Mouse (Mus musculus): ENCODE measurements around the gene 4930562C15Rik. TPM values are rescaled to one million over a fixed set of nuclear protein-coding genes. Genes with fewer than 3 reads are reported as not detected.

4930562C15Rik gene
- polyA plus RNA-seq, 1 experiment from 2014 or later: 0.22 TPM

DNA sequence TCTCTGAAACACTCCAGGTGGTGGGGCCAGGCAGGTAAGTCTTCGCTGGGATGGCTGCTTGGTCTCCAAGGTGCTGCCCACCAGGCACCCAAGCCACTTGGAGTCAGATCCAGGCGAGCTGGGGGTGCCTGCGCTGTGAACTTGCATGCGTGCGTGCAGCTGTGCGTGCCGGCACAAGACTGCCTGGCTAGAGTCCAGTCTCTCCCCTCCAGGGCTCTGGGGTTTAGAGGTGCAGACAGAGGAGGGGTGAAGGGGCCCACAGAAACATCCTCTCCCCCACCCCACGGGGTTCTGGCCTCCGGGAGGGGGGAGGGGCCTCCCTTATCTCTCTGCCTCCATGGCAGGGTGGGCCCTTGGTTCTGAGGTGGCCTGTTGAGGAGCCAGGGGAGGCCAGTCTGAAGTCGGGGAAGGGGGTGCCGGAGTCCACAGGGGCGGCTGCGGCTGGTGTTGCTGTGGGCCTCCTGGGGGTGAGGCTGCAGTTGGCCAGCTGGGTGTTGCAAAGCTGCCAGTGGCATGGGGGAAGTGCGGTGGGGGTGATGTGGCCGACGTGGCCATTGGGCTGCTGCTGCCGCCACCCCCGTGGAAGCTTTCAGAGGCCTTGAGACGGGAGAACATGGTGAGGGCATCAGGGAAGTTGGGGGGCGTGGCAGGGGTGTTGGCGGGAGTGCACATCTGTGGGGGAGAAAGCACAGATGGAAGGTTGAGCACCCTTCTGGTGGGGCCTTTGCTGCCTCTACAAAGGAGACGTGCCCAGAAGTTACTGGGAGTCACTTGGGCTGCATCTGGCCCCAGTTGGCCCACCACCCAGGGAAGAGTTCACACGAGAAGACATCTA, 40.2 kb downstream of the 4930562C15Rik start:
- no peak overlapping the region for H3K4me3 ChIP-seq (ENCODE audit: low read length)
- no peaks in the 10 kb centered on the region for H3K9me3 ChIP-seq (ENCODE audit: control insufficient read depth, low read length)
- peaks cover 17% of the 10 kb centered on the region for H3K36me3 ChIP-seq (ENCODE audit: control insufficient read depth, insufficient read depth, low read length)
- no peak overlapping the region for H3K4me2 ChIP-seq (ENCODE audit: low read depth, low read length)
- ATAC-seq: no peak
- 0 out of 2 replicates have a peak overlapping the region, but pooled peaks have one; percentile 6 for H3K9ac ChIP-seq (ENCODE audit: low read depth, low read length)
- H3K27ac ChIP-seq (ENCODE audit: low read length): no peak overlapping the region
- 77% methylated on average over 23 of the region's 23 CpGs for WGBS
- no peaks in the 10 kb centered on the region for H3K27me3 ChIP-seq (replicated peaks; ENCODE audit: control insufficient read depth, insufficient read depth, low read length)
- H3K4me1 ChIP-seq (ENCODE audit: control insufficient read depth, insufficient read depth, low read length): peaks cover 30% of the 10 kb centered on the region

GRCm38 (mm10) chr16:4876033-4876680, 40.9 kb downstream of the 4930562C15Rik start:
- ATAC-seq: no peak
- H3K9me3 ChIP-seq (ENCODE audit: control insufficient read depth, low read length): no peaks in the 10 kb centered on the region
- no peaks in the 10 kb centered on the region for H3K27me3 ChIP-seq (replicated peaks; ENCODE audit: control insufficient read depth, insufficient read depth, low read length)
- 75% methylated on average over 8 of the region's 8 CpGs for WGBS
- no peak overlapping the region for H3K27ac ChIP-seq (ENCODE audit: low read length)
- no peak overlapping the region for H3K4me3 ChIP-seq (ENCODE audit: low read length)
- peaks cover 17% of the 10 kb centered on the region for H3K36me3 ChIP-seq (ENCODE audit: control insufficient read depth, insufficient read depth, low read length)
- peak overlapping the region; percentile 6; the same call in 1 of the 2 replicates for H3K9ac ChIP-seq (ENCODE audit: low read depth, low read length)
- H3K4me2 ChIP-seq (ENCODE audit: low read depth, low read length): no peak overlapping the region
- peaks cover 30% of the 10 kb centered on the region for H3K4me1 ChIP-seq (ENCODE audit: control insufficient read depth, insufficient read depth, low read length)

DNA sequence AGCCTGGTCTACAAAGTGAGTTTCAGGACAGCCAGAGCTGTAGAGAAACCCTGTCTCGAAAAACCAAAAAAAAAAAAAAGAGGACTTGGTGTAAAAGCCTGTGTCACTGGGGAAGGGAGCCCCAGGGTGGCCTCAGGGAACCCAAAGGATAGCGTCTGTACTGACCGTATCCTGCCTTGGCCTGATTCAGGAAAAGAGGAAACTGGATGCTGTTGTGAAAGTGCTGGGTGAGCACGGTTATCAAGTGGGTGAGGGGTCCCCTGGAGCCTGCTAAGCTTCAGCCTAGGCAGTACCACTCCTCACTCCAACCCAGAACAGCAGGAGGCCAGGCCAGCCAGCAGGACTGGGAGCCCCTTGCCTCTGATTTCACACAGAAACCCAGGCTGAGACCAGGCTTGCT, 42.0 kb downstream of the 4930562C15Rik start:
- H3K4me3 ChIP-seq (ENCODE audit: low read length): no peak overlapping the region
- peak overlapping the region; percentile 88 for H3K4me2 ChIP-seq (ENCODE audit: low read depth, low read length)
- no peaks in the 10 kb centered on the region for H3K9me3 ChIP-seq (ENCODE audit: control insufficient read depth, low read length)
- H3K36me3 ChIP-seq (ENCODE audit: control insufficient read depth, insufficient read depth, low read length): peaks cover 17% of the 10 kb centered on the region
- H3K27ac ChIP-seq (ENCODE audit: low read length): no peak overlapping the region
- peaks cover 40% of the 10 kb centered on the region for H3K4me1 ChIP-seq (ENCODE audit: control insufficient read depth, insufficient read depth, low read length)
- H3K27me3 ChIP-seq (replicated peaks; ENCODE audit: control insufficient read depth, insufficient read depth, low read length): no peaks in the 10 kb centered on the region
- H3K9ac ChIP-seq (ENCODE audit: low read depth, low read length): peak overlapping the region; percentile 89
- WGBS: 77% methylated on average over 4 of the region's 4 CpGs
- no peak for ATAC-seq

DNA sequence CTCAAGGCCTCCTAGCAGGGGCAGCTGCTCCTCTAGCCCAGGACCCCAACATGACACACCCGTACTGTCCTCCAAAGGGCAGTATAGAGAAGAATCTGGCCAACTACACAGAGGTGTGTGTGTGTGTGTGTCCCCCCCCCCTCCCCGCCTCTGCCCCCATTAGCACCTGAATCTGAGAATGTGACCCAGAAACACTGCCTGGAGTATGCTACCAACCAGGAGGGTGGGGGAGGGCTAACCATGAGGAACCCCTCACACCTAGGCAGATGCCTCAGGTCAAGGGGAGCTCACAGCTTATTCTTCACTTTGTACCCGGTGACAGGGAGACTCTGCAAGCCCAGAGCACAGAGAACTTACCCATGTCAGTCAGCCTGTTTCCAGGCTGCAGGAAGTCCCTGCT, 42.5 kb downstream of the 4930562C15Rik start:
- WGBS: 63% methylated on average over 3 of the region's 3 CpGs
- H3K9me3 ChIP-seq (ENCODE audit: control insufficient read depth, low read length): no peaks in the 10 kb centered on the region
- no peak for ATAC-seq
- H3K4me2 ChIP-seq (ENCODE audit: low read depth, low read length): peak overlapping the region; percentile 88
- H3K27ac ChIP-seq (ENCODE audit: low read length): peak overlapping the region; percentile 100
- no peaks in the 10 kb centered on the region for H3K27me3 ChIP-seq (replicated peaks; ENCODE audit: control insufficient read depth, insufficient read depth, low read length)
- H3K4me1 ChIP-seq (ENCODE audit: control insufficient read depth, insufficient read depth, low read length): peaks cover 43% of the 10 kb centered on the region
- H3K9ac ChIP-seq (ENCODE audit: low read depth, low read length): peak overlapping the region; percentile 89
- peaks cover 17% of the 10 kb centered on the region for H3K36me3 ChIP-seq (ENCODE audit: control insufficient read depth, insufficient read depth, low read length)
- peak overlapping the region; percentile 79 for H3K4me3 ChIP-seq (ENCODE audit: low read length)

GRCm38 (mm10) chr16:4878192-4878885, 43.1 kb downstream of the 4930562C15Rik start:
- H3K9me3 ChIP-seq (ENCODE audit: control insufficient read depth, low read length): no peaks in the 10 kb centered on the region
- peak overlapping the region; percentile 88 for H3K4me2 ChIP-seq (ENCODE audit: low read depth, low read length)
- peaks cover 17% of the 10 kb centered on the region for H3K36me3 ChIP-seq (ENCODE audit: control insufficient read depth, insufficient read depth, low read length)
- peak overlapping the region; percentile 79 for H3K4me3 ChIP-seq (ENCODE audit: low read length)
- peak overlapping the region; percentile 100 for H3K27ac ChIP-seq (ENCODE audit: low read length)
- H3K27me3 ChIP-seq (replicated peaks; ENCODE audit: control insufficient read depth, insufficient read depth, low read length): no peaks in the 10 kb centered on the region
- H3K9ac ChIP-seq (ENCODE audit: low read depth, low read length): peak overlapping the region; percentile 89
- WGBS: 11% methylated on average over 5 of the region's 5 CpGs
- peak; percentile 63 for ATAC-seq
- H3K4me1 ChIP-seq (ENCODE audit: control insufficient read depth, insufficient read depth, low read length): peaks cover 43% of the 10 kb centered on the region

DNA sequence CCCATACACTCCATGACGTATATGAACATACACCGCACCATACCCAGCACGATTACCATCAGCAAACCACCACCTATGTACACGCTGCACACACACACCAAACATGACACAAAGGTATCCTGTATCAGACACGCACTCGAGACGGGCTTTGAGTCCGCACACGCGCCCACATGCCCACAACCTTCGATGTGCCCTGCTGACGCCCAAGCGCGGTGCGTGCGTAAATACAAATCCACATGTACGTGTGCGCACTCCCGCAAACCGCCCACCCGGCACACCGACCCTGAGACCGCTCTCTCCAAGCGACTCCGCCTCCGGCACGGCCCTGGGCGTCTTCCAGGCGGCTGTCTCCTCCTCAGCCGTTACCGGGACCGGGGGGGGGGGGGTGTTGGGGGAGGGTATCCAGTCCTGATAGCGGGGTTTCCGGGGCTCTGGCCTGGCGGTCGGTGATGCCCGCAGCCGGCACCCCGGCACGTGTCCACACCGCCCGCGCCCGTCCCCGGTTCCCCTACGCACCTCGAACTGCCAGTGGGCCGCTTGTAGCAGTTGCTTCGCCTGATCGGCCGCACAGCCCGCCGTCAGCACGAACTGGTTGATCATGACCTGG, 44.0 kb downstream of the 4930562C15Rik start:
- Histone ChIP-seq H3K27me3 (replicated peaks; ENCODE audit: control insufficient read depth, insufficient read depth, low read length) (no peaks in the 10 kb centered on the region), H3K4me2 (ENCODE audit: low read depth, low read length) (peak overlapping the region; percentile 88), H3K9me3 (ENCODE audit: control insufficient read depth, low read length) (no peaks in the 10 kb centered on the region), H3K4me1 (ENCODE audit: control insufficient read depth, insufficient read depth, low read length) (peaks cover 43% of the 10 kb centered on the region), H3K36me3 (ENCODE audit: control insufficient read depth, insufficient read depth, low read length) (peaks cover 12% of the 10 kb centered on the region), H3K4me3 (ENCODE audit: low read length) (peak overlapping the region; percentile 79), H3K9ac (ENCODE audit: low read depth, low read length) (peak overlapping the region; percentile 89), H3K27ac (ENCODE audit: low read length) (peak overlapping the region; percentile 100)
- ATAC-seq: peak; percentile 15
- under 1% methylated on average over 54 of the region's 54 CpGs for WGBS

- H3K4me1 ChIP-seq (ENCODE audit: control insufficient read depth, insufficient read depth, low read length): peaks cover 43% of the 10 kb centered on the region
- H3K9ac ChIP-seq (ENCODE audit: low read depth, low read length): peak overlapping the region; percentile 89
- no peaks in the 10 kb centered on the region for H3K27me3 ChIP-seq (replicated peaks; ENCODE audit: control insufficient read depth, insufficient read depth, low read length)
- H3K4me2 ChIP-seq (ENCODE audit: low read depth, low read length): peak overlapping the region; percentile 88
- peak overlapping the region; percentile 79 for H3K4me3 ChIP-seq (ENCODE audit: low read length)
- WGBS: under 1% methylated on average over 40 of the region's 40 CpGs
- ATAC-seq: peak; percentile 77
- H3K36me3 ChIP-seq (ENCODE audit: control insufficient read depth, insufficient read depth, low read length): peaks cover 7% of the 10 kb centered on the region; the same call in 1 of the 2 replicates
- H3K9me3 ChIP-seq (ENCODE audit: control insufficient read depth, low read length): no peaks in the 10 kb centered on the region
- H3K27ac ChIP-seq (ENCODE audit: low read length): peak overlapping the region; percentile 100
Measured at GRCm38 (mm10) chr16:4879708-4880124, 44.5 kb downstream of the 4930562C15Rik start.

- peak; percentile 77 for ATAC-seq
- H3K9ac ChIP-seq (ENCODE audit: low read depth, low read length): peak within 1 kb of the TSS; percentile 89
- H3K9me3 ChIP-seq (ENCODE audit: control insufficient read depth, low read length): no peaks in the 10 kb centered on the region
- H3K27ac ChIP-seq (ENCODE audit: low read length): peak within 1 kb of the TSS; percentile 100
- WGBS: under 1% methylated on average over 48 of the region's 48 CpGs
- H3K4me1 ChIP-seq (ENCODE audit: control insufficient read depth, insufficient read depth, low read length): peaks cover 46% of the 10 kb centered on the region
- H3K36me3 ChIP-seq (ENCODE audit: control insufficient read depth, insufficient read depth, low read length): peaks cover 6% of the 10 kb centered on the region; the same call in 1 of the 2 replicates
- H3K27me3 ChIP-seq (replicated peaks; ENCODE audit: control insufficient read depth, insufficient read depth, low read length): no peaks in the 10 kb centered on the region
- peak within 1 kb of the TSS; percentile 90 for H3K4me2 ChIP-seq (ENCODE audit: low read depth, low read length)
- H3K4me3 ChIP-seq (ENCODE audit: low read length): peak within 1 kb of the TSS; percentile 79
Measured at GRCm38 (mm10) chr16:4880136-4880825, 45.1 kb downstream of the 4930562C15Rik start, which contains the start of gene Ubald1. Ubald1 (minus strand) TSS chr16:4880315.
